Mouse (Mus musculus) testis, adult 2 months (tissue): ENCODE measurements around the gene Kbtbd12.

ENCODE experiments used
- CTCF ChIP-seq: fragments of 200-500 bp; IDR thresholded peaks from 2 replicates; pipeline ENCODE4 v1.5.1; 2012; ENCODE audit warnings: low read depth, mild to moderate bottlenecking, inconsistent platforms, low read length, moderate library complexity; ENCODE audit not compliant: control insufficient read depth, insufficient read depth, insufficient replicate concordance
- POLR2A ChIP-seq: fragments of 200-500 bp; IDR thresholded peaks from 2 replicates; pipeline ENCODE4 v1.6.1; 2012; ENCODE audit warnings: low read depth, mild to moderate bottlenecking, inconsistent platforms, low read length, moderate library complexity; ENCODE audit not compliant: control insufficient read depth

- TF ChIP-seq CTCF (no peak), POLR2A (no peak)
These were observed 43.3 kb upstream of the Kbtbd12 start for GRCm38 (mm10) chr6:88681026-88681425.
